Mouse (Mus musculus) testis, postnatal 10 days (tissue): Measurements from ENCODE around the gene Ccng2.

Source experiments
- DNase-seq: peaks from one replicate; pipeline ENCODE4 v3.0.0; 2021; ENCODE audit warnings: low spot score

The Ccng2 gene

GRCm38 (mm10) chr5:93263396-93264075 lies 3.5 kb upstream of the Ccng2 start:
- no peak for DNase-seq

GRCm38 (mm10) chr5:93264136-93264700 lies 2.8 kb upstream of the Ccng2 start:
- no peak for DNase-seq

- DNase-seq, result no peak
These were observed 1.8 kb upstream of the Ccng2 start for GRCm38 (mm10) chr5:93265164-93265800.

- no peak for DNase-seq
These were observed 1.1 kb upstream of the Ccng2 start for GRCm38 (mm10) chr5:93265801-93266580.

GRCm38 (mm10) chr5:93267851-93268606 lies 972 bp downstream of the Ccng2 start:
- DNase-seq, result peak; percentile 83

- no peak for DNase-seq
These were observed 3.0 kb downstream of the Ccng2 start for GRCm38 (mm10) chr5:93270095-93270494.

- no peak for DNase-seq
These were observed 3.7 kb downstream of the Ccng2 start for GRCm38 (mm10) chr5:93270721-93271120.

GRCm38 (mm10) chr5:93282446-93283107 lies 15.5 kb downstream of the Ccng2 start:
- peak; percentile 65 for DNase-seq

- peak; percentile 46 for DNase-seq
These were observed 16.1 kb downstream of the Ccng2 start for GRCm38 (mm10) chr5:93283109-93283508.

GRCm38 (mm10) chr5:93288553-93288952 lies 21.5 kb downstream of the Ccng2 start:
- DNase-seq, result no peak

- DNase-seq, result no peak
These were observed 23.2 kb downstream of the Ccng2 start for GRCm38 (mm10) chr5:93290282-93290681.

- no peak for DNase-seq
These were observed 29.3 kb downstream of the Ccng2 start for GRCm38 (mm10) chr5:93296341-93296746.

GRCm38 (mm10) chr5:93296754-93297153 lies 29.7 kb downstream of the Ccng2 start:
- DNase-seq, result no peak

- DNase-seq, result no peak
These were observed 30.3 kb downstream of the Ccng2 start for GRCm38 (mm10) chr5:93297311-93297710.

- no peak for DNase-seq
These were observed 38.2 kb downstream of the Ccng2 start for GRCm38 (mm10) chr5:93305126-93305830.

- DNase-seq, result no peak
These were observed 41.9 kb downstream of the Ccng2 start for GRCm38 (mm10) chr5:93308909-93309308.

GRCm38 (mm10) chr5:93323320-93324001 lies 56.4 kb downstream of the Ccng2 start:
- DNase-seq, result no peak
